Mouse (Mus musculus): ENCODE measurements around the gene Ccr1.

GRCm38 (mm10) chr9:123951176-123951575, 17.3 kb downstream of the Ccr1 start:
- no peak for TF ChIP-seq CTCF (IDR thresholded peaks at IDR 0.05; ENCODE audit: borderline replicate concordance, control insufficient read depth, extremely low read depth, insufficient read depth, low read length, poor library complexity)
- TF ChIP-seq POLR2A (IDR thresholded peaks at IDR 0.05; ENCODE audit: control insufficient read depth, extremely low read depth, insufficient read depth, low read length, poor library complexity) = no peak
